Mouse (Mus musculus): Measurements from ENCODE around the gene Olfr1333. TPM values are rescaled to one million over a fixed set of nuclear protein-coding genes. Genes with fewer than 3 reads are reported as not detected.

Olfr1333 gene
- not detected in 2 replicates for total RNA-seq (2012; rRNA removed)

GRCm38 (mm10) chr4:118836179-118836578, at the start of gene Olfr1333:
Gene Olfr1333, minus strand, starts transcription at chr4:118836279.
- no peak for TF ChIP-seq ZC3H11A (IDR thresholded peaks at IDR 0.05; ENCODE audit: borderline replicate concordance, low read depth, low read length)
- TF ChIP-seq HCFC1 (IDR thresholded peaks at IDR 0.05; ENCODE audit: borderline replicate concordance, insufficient read depth, low read length), result no peak
- TF ChIP-seq ZNF384 (IDR thresholded peaks at IDR 0.05; ENCODE audit: low read depth, low read length), result no peak
- TF ChIP-seq CHD2 (IDR thresholded peaks at IDR 0.05; ENCODE audit: low read depth, low read length), result no peak
- TF ChIP-seq MAFK (IDR thresholded peaks at IDR 0.05; ENCODE audit: insufficient read depth, low read depth, low read length), result no peak
- no peaks in the 10 kb centered on the region for H3K9me3 ChIP-seq (ENCODE audit: control insufficient read depth, insufficient read depth, low read depth, low read length)
- no peak within 1 kb of the TSS for H3K4me3 ChIP-seq (ENCODE audit: insufficient read depth in 1 of 2, low read depth in 1 of 2, low read length in 2 of 2, poor library complexity in 1 of 2, severe bottlenecking in 1 of 2)
- in situ Hi-C loops (cut with MboI; ENCODE audit: low sequenced_read_pairs in 2 of 2, unreplicated experiment in 2 of 2), result no loop called here
- DNase-seq (ENCODE audit: low read depth, low spot score), result no peak
- H3K9ac ChIP-seq (ENCODE audit: insufficient read depth, low read depth, low read length, poor library complexity, severe bottlenecking), result no peak within 1 kb of the TSS
- no peak within 1 kb of the TSS for H3K27ac ChIP-seq (ENCODE audit: insufficient read depth, low read depth, low read length, poor library complexity, severe bottlenecking)
- H3K4me1 ChIP-seq (ENCODE audit: control insufficient read depth in 2 of 2, insufficient read depth in 2 of 2, low read length in 2 of 2, poor library complexity in 1 of 2), result no peaks in the 10 kb centered on the region
- no peaks in the 10 kb centered on the region for H3K36me3 ChIP-seq (ENCODE audit: control insufficient read depth, insufficient read depth, low read length, poor library complexity, severe bottlenecking)

DNA sequence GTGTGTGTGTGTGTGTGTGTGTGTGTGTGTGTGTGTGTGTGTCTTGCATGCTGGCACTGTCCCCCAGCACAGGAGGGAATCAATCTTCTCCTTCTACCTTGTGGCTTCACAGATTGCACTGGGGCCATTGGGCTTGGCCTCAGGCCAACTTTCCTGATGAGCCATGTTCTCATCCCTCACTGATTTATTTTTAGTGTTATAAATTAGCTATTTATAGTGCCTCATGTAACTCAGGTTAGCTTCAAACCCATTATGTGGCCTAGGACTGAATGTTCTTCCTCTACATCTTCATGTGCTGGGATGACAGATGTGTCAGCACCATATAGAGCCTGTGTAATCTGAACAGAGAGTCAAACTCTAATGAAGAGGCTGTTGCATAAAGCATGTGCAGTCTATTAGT, 31.5 kb upstream of the Olfr1333 start:
- no peaks in the 10 kb centered on the region for H3K9me3 ChIP-seq (ENCODE audit: control insufficient read depth, insufficient read depth, low read depth, low read length)
- H3K36me3 ChIP-seq (ENCODE audit: control insufficient read depth, insufficient read depth, low read length, poor library complexity, severe bottlenecking), result no peaks in the 10 kb centered on the region
- H3K9ac ChIP-seq (ENCODE audit: insufficient read depth, low read depth, low read length, poor library complexity, severe bottlenecking), result no peak overlapping the region
- in situ Hi-C loops (cut with MboI; ENCODE audit: low sequenced_read_pairs in 2 of 2, unreplicated experiment in 2 of 2), result no loop called here
- H3K4me1 ChIP-seq (ENCODE audit: control insufficient read depth in 2 of 2, insufficient read depth in 2 of 2, low read length in 2 of 2, poor library complexity in 1 of 2), result no peaks in the 10 kb centered on the region
- DNase-seq (ENCODE audit: low read depth, low spot score), result no peak
- no peak overlapping the region for H3K4me3 ChIP-seq (ENCODE audit: insufficient read depth in 1 of 2, low read depth in 1 of 2, low read length in 2 of 2, poor library complexity in 1 of 2, severe bottlenecking in 1 of 2)
- TF ChIP-seq HCFC1 (IDR thresholded peaks at IDR 0.05; ENCODE audit: borderline replicate concordance, insufficient read depth, low read length), result no peak
- no peak for TF ChIP-seq CHD2 (IDR thresholded peaks at IDR 0.05; ENCODE audit: low read depth, low read length)
- TF ChIP-seq ZNF384 (IDR thresholded peaks at IDR 0.05; ENCODE audit: low read depth, low read length), result no peak
- no peak for TF ChIP-seq ZC3H11A (IDR thresholded peaks at IDR 0.05; ENCODE audit: borderline replicate concordance, low read depth, low read length)
- TF ChIP-seq MAFK (IDR thresholded peaks at IDR 0.05; ENCODE audit: insufficient read depth, low read depth, low read length), result no peak
- no peak overlapping the region for H3K27ac ChIP-seq (ENCODE audit: insufficient read depth, low read depth, low read length, poor library complexity, severe bottlenecking)

GRCm38 (mm10) chr4:118864349-118864748, 28.3 kb upstream of the Olfr1333 start, which contains the start of gene Olfr1331:
Gene Olfr1331, plus strand, starts transcription at chr4:118864649.
- Histone ChIP-seq H3K9ac (ENCODE audit: insufficient read depth, low read depth, low read length, poor library complexity, severe bottlenecking) (no peak within 1 kb of the TSS), H3K4me3 (ENCODE audit: insufficient read depth in 1 of 2, low read depth in 1 of 2, low read length in 2 of 2, poor library complexity in 1 of 2, severe bottlenecking in 1 of 2) (no peak within 1 kb of the TSS), H3K36me3 (ENCODE audit: control insufficient read depth, insufficient read depth, low read length, poor library complexity, severe bottlenecking) (no peaks in the 10 kb centered on the region), H3K4me1 (ENCODE audit: control insufficient read depth in 2 of 2, insufficient read depth in 2 of 2, low read length in 2 of 2, poor library complexity in 1 of 2) (no peaks in the 10 kb centered on the region), H3K27ac (ENCODE audit: insufficient read depth, low read depth, low read length, poor library complexity, severe bottlenecking) (no peak within 1 kb of the TSS), H3K9me3 (ENCODE audit: control insufficient read depth, insufficient read depth, low read depth, low read length) (no peaks in the 10 kb centered on the region)
- DNase-seq (ENCODE audit: low read depth, low spot score), result no peak
- no peak for TF ChIP-seq ZC3H11A (IDR thresholded peaks at IDR 0.05; ENCODE audit: borderline replicate concordance, low read depth, low read length)
- no peak for TF ChIP-seq MAFK (IDR thresholded peaks at IDR 0.05; ENCODE audit: insufficient read depth, low read depth, low read length)
- TF ChIP-seq ZNF384 (IDR thresholded peaks at IDR 0.05; ENCODE audit: low read depth, low read length), result no peak
- TF ChIP-seq HCFC1 (IDR thresholded peaks at IDR 0.05; ENCODE audit: borderline replicate concordance, insufficient read depth, low read length), result no peak
- no peak for TF ChIP-seq CHD2 (IDR thresholded peaks at IDR 0.05; ENCODE audit: low read depth, low read length)
- in situ Hi-C loops (cut with MboI; ENCODE audit: low sequenced_read_pairs in 2 of 2, unreplicated experiment in 2 of 2), result no loop called here

- TF ChIP-seq ZC3H11A (IDR thresholded peaks at IDR 0.05; ENCODE audit: borderline replicate concordance, low read depth, low read length), result no peak
- no peak for TF ChIP-seq HCFC1 (IDR thresholded peaks at IDR 0.05; ENCODE audit: borderline replicate concordance, insufficient read depth, low read length)
- Histone ChIP-seq H3K36me3 (ENCODE audit: control insufficient read depth, insufficient read depth, low read length, poor library complexity, severe bottlenecking) (no peaks in the 10 kb centered on the region), H3K27ac (ENCODE audit: insufficient read depth, low read depth, low read length, poor library complexity, severe bottlenecking) (no peak overlapping the region), H3K4me1 (ENCODE audit: control insufficient read depth in 2 of 2, insufficient read depth in 2 of 2, low read length in 2 of 2, poor library complexity in 1 of 2) (no peaks in the 10 kb centered on the region), H3K9me3 (ENCODE audit: control insufficient read depth, insufficient read depth, low read depth, low read length) (no peaks in the 10 kb centered on the region), H3K4me3 (ENCODE audit: insufficient read depth in 1 of 2, low read depth in 1 of 2, low read length in 2 of 2, poor library complexity in 1 of 2, severe bottlenecking in 1 of 2) (no peak overlapping the region), H3K9ac (ENCODE audit: insufficient read depth, low read depth, low read length, poor library complexity, severe bottlenecking) (no peak overlapping the region)
- in situ Hi-C loops (cut with MboI; ENCODE audit: low sequenced_read_pairs in 2 of 2, unreplicated experiment in 2 of 2), result no loop called here
- no peak for DNase-seq (ENCODE audit: low read depth, low spot score)
Observed at GRCm38 (mm10) chr4:118862704-118863103, 26.6 kb upstream of the Olfr1333 start.

GRCm38 (mm10) chr4:118861791-118862190, 25.7 kb upstream of the Olfr1333 start:
- Histone ChIP-seq H3K36me3 (ENCODE audit: control insufficient read depth, insufficient read depth, low read length, poor library complexity, severe bottlenecking) (no peaks in the 10 kb centered on the region), H3K9ac (ENCODE audit: insufficient read depth, low read depth, low read length, poor library complexity, severe bottlenecking) (no peak overlapping the region), H3K4me3 (ENCODE audit: insufficient read depth in 1 of 2, low read depth in 1 of 2, low read length in 2 of 2, poor library complexity in 1 of 2, severe bottlenecking in 1 of 2) (no peak overlapping the region), H3K9me3 (ENCODE audit: control insufficient read depth, insufficient read depth, low read depth, low read length) (no peaks in the 10 kb centered on the region), H3K27ac (ENCODE audit: insufficient read depth, low read depth, low read length, poor library complexity, severe bottlenecking) (no peak overlapping the region), H3K4me1 (ENCODE audit: control insufficient read depth in 2 of 2, insufficient read depth in 2 of 2, low read length in 2 of 2, poor library complexity in 1 of 2) (no peaks in the 10 kb centered on the region)
- in situ Hi-C loops (cut with MboI; ENCODE audit: low sequenced_read_pairs in 2 of 2, unreplicated experiment in 2 of 2), result no loop called here
- TF ChIP-seq ZNF384 (IDR thresholded peaks at IDR 0.05; ENCODE audit: low read depth, low read length), result no peak
- no peak for TF ChIP-seq MAFK (IDR thresholded peaks at IDR 0.05; ENCODE audit: insufficient read depth, low read depth, low read length)
- no peak for TF ChIP-seq CHD2 (IDR thresholded peaks at IDR 0.05; ENCODE audit: low read depth, low read length)
- TF ChIP-seq ZC3H11A (IDR thresholded peaks at IDR 0.05; ENCODE audit: borderline replicate concordance, low read depth, low read length), result no peak
- TF ChIP-seq HCFC1 (IDR thresholded peaks at IDR 0.05; ENCODE audit: borderline replicate concordance, insufficient read depth, low read length), result no peak
- DNase-seq (ENCODE audit: low read depth, low spot score), result no peak
